Mouse (Mus musculus): ENCODE results near the gene Gm28230.

- TF ChIP-seq CHD2 (IDR thresholded peaks at IDR 0.05; ENCODE audit: low read length) = no peak
- no peak for TF ChIP-seq ETS1 (IDR thresholded peaks at IDR 0.05; ENCODE audit: low read depth, low read length)
- no peak for TF ChIP-seq MAFK (IDR thresholded peaks at IDR 0.05; ENCODE audit: borderline replicate concordance, low read depth, low read length)
- TF ChIP-seq CTCF (IDR thresholded peaks at IDR 0.05 in 2 of 3, conservative IDR thresholded peaks at IDR 0.05 in 1 of 3; ENCODE audit: control insufficient read depth in 1 of 3, insufficient read depth in 1 of 3, low read depth in 2 of 3, low read length in 3 of 3, poor library complexity in 1 of 3, severe bottlenecking in 1 of 3) = no peak
- TF ChIP-seq EP300 (IDR thresholded peaks at IDR 0.05; ENCODE audit: low read depth in 1 of 2, low read length in 2 of 2) = no peak
- no peak for TF ChIP-seq ZNF384 (IDR thresholded peaks at IDR 0.05; ENCODE audit: low read depth, low read length)
- TF ChIP-seq POLR2A (IDR thresholded peaks at IDR 0.05; ENCODE audit: control insufficient read depth in 1 of 2, insufficient read depth in 1 of 2, low read depth in 1 of 2, low read length in 2 of 2, poor library complexity in 1 of 2) = no peak
- TF ChIP-seq USF1 (IDR thresholded peaks at IDR 0.05; ENCODE audit: low read depth, low read length) = no peak
- no peak for TF ChIP-seq MAZ (IDR thresholded peaks at IDR 0.05; ENCODE audit: low read depth, low read length)
Observed at GRCm38 (mm10) chr2:74748436-74748995, 22.0 kb downstream of the Gm28230 start.
